Mouse (Mus musculus) lung, embryonic 15.5 days (tissue): ENCODE results near the gene Rpsa. TPM values are rescaled to one million over a fixed set of nuclear protein-coding genes. Genes with fewer than 3 reads are reported as not detected.

ENCODE experiments used
- polyA plus RNA-seq: library from polyadenylated mRNA; unstranded; fragments of >200 nt; fragmentation: Nextera tagmentation; extraction: Ambion mirVana; gene quantifications from 2 replicates; pipeline ENCODE4 v1.2.1, GENCODE M21; 2015

Rpsa gene
- polyA plus RNA-seq, 1 experiment from 2014 or later = 1,474 TPM

Other genes with a start within 250 kb of the Rpsa start
- gene Wdr48, start 232.8 kb upstream of the Rpsa start, polyA plus RNA-seq = 53.3 and 54.1 TPM in 2 replicates
- gene Gorasp1, start 190.1 kb upstream of the Rpsa start, polyA plus RNA-seq = 31.1 and 35.6 TPM in 2 replicates
- 0.67 and 1.1 TPM in 2 replicates for gene Ttc21a, start 190.1 kb upstream of the Rpsa start, polyA plus RNA-seq
- gene Csrnp1, start 143.0 kb upstream of the Rpsa start, polyA plus RNA-seq = 8.2 and 8.7 TPM in 2 replicates
- gene Xirp1, start 104.1 kb upstream of the Rpsa start, polyA plus RNA-seq = 0.96 and 1.3 TPM in 2 replicates
- 7.8 and 9.2 TPM in 2 replicates for gene Cx3cr1, start 57.8 kb upstream of the Rpsa start, polyA plus RNA-seq
- gene Ccr8, start 35.6 kb upstream of the Rpsa start, polyA plus RNA-seq = 0.36 and 0.79 TPM in 2 replicates
- gene Slc25a38, start 17.3 kb upstream of the Rpsa start, polyA plus RNA-seq = 31.1 and 34.5 TPM in 2 replicates
- gene Mobp, start 22.0 kb downstream of the Rpsa start, polyA plus RNA-seq = not detected in 2 replicates
- gene Myrip, start 173.8 kb downstream of the Rpsa start, polyA plus RNA-seq = 0.29 and 0.31 TPM in 2 replicates